Mouse (Mus musculus): ENCODE results near the gene Arhgdib.

Arhgdib gene

GRCm38 (mm10) chr6:136944511-136944910 lies 2.8 kb upstream of the Arhgdib start:
- 0 out of 2 replicates have a peak, but pooled peaks cover 7% of the 10 kb centered on the region for H3K27me3 ChIP-seq (ENCODE audit: insufficient read depth, low read length)
- H3K9me3 ChIP-seq (ENCODE audit: low read length): no peaks in the 10 kb centered on the region
- peaks cover 32% of the 10 kb centered on the region for H3K4me1 ChIP-seq (replicated peaks; ENCODE audit: low read depth, low read length)
- H3K4me3 ChIP-seq (replicated peaks; ENCODE audit: low read length): no peak overlapping the region
- TF ChIP-seq POU5F1 (IDR thresholded peaks at IDR 0.05; ENCODE audit: borderline replicate concordance, low read length) (no peak), NANOG (IDR thresholded peaks at IDR 0.05; ENCODE audit: borderline replicate concordance, low read length) (no peak), CTCF (conservative IDR thresholded peaks at IDR 0.05; ENCODE audit: low read length) (no peak)
- H3K36me3 ChIP-seq (ENCODE audit: insufficient read depth, low read length): no peaks in the 10 kb centered on the region

- peaks cover 36% of the 10 kb centered on the region for H3K4me1 ChIP-seq (replicated peaks; ENCODE audit: low read depth, low read length)
- TF ChIP-seq POU5F1 (IDR thresholded peaks at IDR 0.05; ENCODE audit: borderline replicate concordance, low read length): no peak
- TF ChIP-seq NANOG (IDR thresholded peaks at IDR 0.05; ENCODE audit: borderline replicate concordance, low read length): no peak
- TF ChIP-seq CTCF (conservative IDR thresholded peaks at IDR 0.05; ENCODE audit: low read length): no peak
- no peaks in the 10 kb centered on the region for H3K9me3 ChIP-seq (ENCODE audit: low read length)
- no peaks in the 10 kb centered on the region for H3K36me3 ChIP-seq (ENCODE audit: insufficient read depth, low read length)
- H3K27me3 ChIP-seq (ENCODE audit: insufficient read depth, low read length): 0 out of 2 replicates have a peak, but pooled peaks cover 7% of the 10 kb centered on the region
- H3K4me3 ChIP-seq (replicated peaks; ENCODE audit: low read length): no peak overlapping the region
These were observed 1.7 kb upstream of the Arhgdib start for GRCm38 (mm10) chr6:136943392-136943791.

- no peak overlapping the region for H3K4me3 ChIP-seq (replicated peaks; ENCODE audit: low read length)
- TF ChIP-seq CTCF (conservative IDR thresholded peaks at IDR 0.05; ENCODE audit: low read length) (no peak), NANOG (IDR thresholded peaks at IDR 0.05; ENCODE audit: borderline replicate concordance, low read length) (no peak), POU5F1 (IDR thresholded peaks at IDR 0.05; ENCODE audit: borderline replicate concordance, low read length) (no peak)
- H3K4me1 ChIP-seq (replicated peaks; ENCODE audit: low read depth, low read length): peaks cover 27% of the 10 kb centered on the region
- no peaks in the 10 kb centered on the region for H3K36me3 ChIP-seq (ENCODE audit: insufficient read depth, low read length)
- 0 out of 2 replicates have a peak, but pooled peaks cover 7% of the 10 kb centered on the region for H3K27me3 ChIP-seq (ENCODE audit: insufficient read depth, low read length)
- no peaks in the 10 kb centered on the region for H3K9me3 ChIP-seq (ENCODE audit: low read length)
These were observed 581 bp upstream of the Arhgdib start for GRCm38 (mm10) chr6:136942280-136942679.

GRCm38 (mm10) chr6:136940188-136940960 lies 1.3 kb downstream of the Arhgdib start:
- Histone ChIP-seq H3K4me3 (replicated peaks; ENCODE audit: low read length) (no peak overlapping the region), H3K36me3 (ENCODE audit: insufficient read depth, low read length) (no peaks in the 10 kb centered on the region), H3K4me1 (replicated peaks; ENCODE audit: low read depth, low read length) (peaks cover 27% of the 10 kb centered on the region), H3K9me3 (ENCODE audit: low read length) (no peaks in the 10 kb centered on the region), H3K27me3 (ENCODE audit: insufficient read depth, low read length) (0 out of 2 replicates have a peak, but pooled peaks cover 7% of the 10 kb centered on the region)
- TF ChIP-seq POU5F1 (IDR thresholded peaks at IDR 0.05; ENCODE audit: borderline replicate concordance, low read length) (no peak), CTCF (conservative IDR thresholded peaks at IDR 0.05; ENCODE audit: low read length) (no peak)

- H3K27me3 ChIP-seq (ENCODE audit: insufficient read depth, low read length): 0 out of 2 replicates have a peak, but pooled peaks cover 7% of the 10 kb centered on the region
- no peaks in the 10 kb centered on the region for H3K36me3 ChIP-seq (ENCODE audit: insufficient read depth, low read length)
- no peak overlapping the region for H3K4me3 ChIP-seq (replicated peaks; ENCODE audit: low read length)
- no peaks in the 10 kb centered on the region for H3K9me3 ChIP-seq (ENCODE audit: low read length)
- peaks cover 27% of the 10 kb centered on the region for H3K4me1 ChIP-seq (replicated peaks; ENCODE audit: low read depth, low read length)
- TF ChIP-seq CTCF (conservative IDR thresholded peaks at IDR 0.05; ENCODE audit: low read length) (no peak), POU5F1 (IDR thresholded peaks at IDR 0.05; ENCODE audit: borderline replicate concordance, low read length) (no peak), NANOG (IDR thresholded peaks at IDR 0.05; ENCODE audit: borderline replicate concordance, low read length) (no peak)
These were observed 2.1 kb downstream of the Arhgdib start for GRCm38 (mm10) chr6:136939326-136940187.

- no peaks in the 10 kb centered on the region for H3K36me3 ChIP-seq (ENCODE audit: insufficient read depth, low read length)
- TF ChIP-seq CTCF (conservative IDR thresholded peaks at IDR 0.05; ENCODE audit: low read length) (no peak), NANOG (IDR thresholded peaks at IDR 0.05; ENCODE audit: borderline replicate concordance, low read length) (no peak), POU5F1 (IDR thresholded peaks at IDR 0.05; ENCODE audit: borderline replicate concordance, low read length) (no peak)
- H3K9me3 ChIP-seq (ENCODE audit: low read length): no peaks in the 10 kb centered on the region
- peaks cover 27% of the 10 kb centered on the region for H3K4me1 ChIP-seq (replicated peaks; ENCODE audit: low read depth, low read length)
- no peak overlapping the region for H3K4me3 ChIP-seq (replicated peaks; ENCODE audit: low read length)
- H3K27me3 ChIP-seq (ENCODE audit: insufficient read depth, low read length): 0 out of 2 replicates have a peak, but pooled peaks cover 7% of the 10 kb centered on the region
These were observed 3.2 kb downstream of the Arhgdib start for GRCm38 (mm10) chr6:136938331-136939126.

DNA sequence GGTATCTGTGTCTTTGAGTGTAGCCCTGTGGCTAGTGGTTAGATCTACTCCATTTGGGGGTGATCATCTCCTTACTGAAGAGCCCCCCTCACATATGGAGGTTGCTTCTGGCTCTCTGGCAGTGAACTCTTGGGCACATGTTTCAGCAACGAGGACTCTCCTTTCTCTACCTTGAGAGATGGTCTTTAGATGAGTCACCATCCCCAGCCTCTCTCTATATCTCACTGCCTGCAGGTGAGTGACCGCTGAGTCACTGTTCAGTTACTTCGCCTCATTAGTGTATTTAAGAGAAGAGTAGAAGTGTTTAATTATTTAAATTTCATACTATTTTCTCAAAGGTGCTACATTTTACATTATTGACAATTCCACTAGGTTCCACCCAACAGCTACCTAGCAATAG lies 4.6 kb downstream of the Arhgdib start:
- no peak overlapping the region for H3K4me3 ChIP-seq (replicated peaks; ENCODE audit: low read length)
- H3K9me3 ChIP-seq (ENCODE audit: low read length): no peaks in the 10 kb centered on the region
- peaks cover 22% of the 10 kb centered on the region for H3K4me1 ChIP-seq (replicated peaks; ENCODE audit: low read depth, low read length)
- 0 out of 2 replicates have a peak, but pooled peaks cover 7% of the 10 kb centered on the region for H3K27me3 ChIP-seq (ENCODE audit: insufficient read depth, low read length)
- H3K36me3 ChIP-seq (ENCODE audit: insufficient read depth, low read length): no peaks in the 10 kb centered on the region
- TF ChIP-seq CTCF (conservative IDR thresholded peaks at IDR 0.05; ENCODE audit: low read length) (no peak), POU5F1 (IDR thresholded peaks at IDR 0.05; ENCODE audit: borderline replicate concordance, low read length) (no peak), NANOG (IDR thresholded peaks at IDR 0.05; ENCODE audit: borderline replicate concordance, low read length) (no peak)
